Mouse (Mus musculus): Measurements from ENCODE around the gene Msi2. TPM values are rescaled to one million over a fixed set of nuclear protein-coding genes. Genes with fewer than 3 reads are reported as not detected.

Gene Msi2
- polyA plus RNA-seq (2016; fragmentation: Nextera tagmentation; extraction: Ambion mirVana): 20.2 and 22.6 TPM in 2 replicates

GRCm38 (mm10) chr11:88718050-88718765, at the start of gene Msi2:
Gene Msi2 (minus strand): TSS chr11:88718513.
- Histone ChIP-seq H3K27ac (replicated peaks) (peak within 1 kb of the TSS; percentile 97), H3K9me3 (no peaks in the 10 kb centered on the region), H3K27me3 (replicated peaks; ENCODE audit: low read depth, poor library complexity, severe bottlenecking) (no peaks in the 10 kb centered on the region), H3K4me3 (peak within 1 kb of the TSS; percentile 79), H3K4me1 (peaks cover 72% of the 10 kb centered on the region), H3K36me3 (replicated peaks) (peaks cover 21% of the 10 kb centered on the region)
- WGBS: under 1% methylated on average over 69 of the region's 84 CpGs
- peak; percentile 96 for DNase-seq (ENCODE audit: low spot score)

DNA sequence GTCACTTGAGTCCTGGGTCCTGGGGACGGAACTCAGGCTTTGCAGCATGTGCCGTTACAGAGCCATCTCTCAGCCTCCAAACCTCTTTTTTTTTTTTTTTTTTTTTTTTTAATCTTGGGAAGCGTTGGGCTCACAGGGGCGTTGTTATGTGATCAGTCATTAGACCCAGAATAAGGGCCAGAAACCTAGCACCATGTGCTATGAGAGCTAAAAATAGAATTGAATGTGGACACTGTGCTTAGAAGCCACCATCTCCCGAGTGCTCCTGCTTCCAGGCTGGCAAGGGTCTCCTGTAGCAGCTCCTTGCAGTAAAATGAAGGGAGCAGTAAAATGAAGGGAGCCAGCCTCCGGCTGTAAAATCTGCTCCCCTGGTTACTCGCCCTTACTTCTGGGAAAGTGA, 47.3 kb upstream of the Msi2 start:
- Histone ChIP-seq H3K9me3 (no peaks in the 10 kb centered on the region), H3K27ac (replicated peaks) (peak overlapping the region; percentile 27; the same call in 1 of the 2 replicates), H3K4me3 (no peak overlapping the region), H3K4me1 (peaks cover 20% of the 10 kb centered on the region), H3K27me3 (replicated peaks; ENCODE audit: low read depth, poor library complexity, severe bottlenecking) (no peaks in the 10 kb centered on the region), H3K36me3 (replicated peaks) (no peaks in the 10 kb centered on the region)
- DNase-seq (ENCODE audit: low spot score): no peak
- 48% methylated on average over 7 of the region's 7 CpGs for WGBS

DNA sequence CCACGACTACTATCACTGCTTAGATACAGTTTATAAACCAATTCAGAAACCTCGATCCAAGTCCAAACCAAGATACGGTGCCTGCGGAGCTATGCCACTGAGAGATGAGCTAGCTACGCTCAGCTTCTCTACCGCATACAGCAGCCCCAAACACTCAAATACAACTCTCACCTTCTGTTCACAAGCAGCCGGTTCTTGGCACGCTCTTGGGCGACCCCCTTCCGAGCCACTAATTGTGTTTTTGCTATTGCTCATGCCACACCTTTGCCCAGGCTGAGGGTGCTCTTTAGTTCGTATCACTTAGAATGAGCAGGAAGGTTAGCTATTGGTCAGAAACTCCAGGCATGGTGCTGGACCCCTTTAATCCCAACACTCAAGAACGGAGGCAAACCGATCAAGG, 45.1 kb upstream of the Msi2 start:
- 91% methylated on average over 13 of the region's 13 CpGs for WGBS
- DNase-seq (ENCODE audit: low spot score): no peak
- no peaks in the 10 kb centered on the region for H3K36me3 ChIP-seq (replicated peaks)

GRCm38 (mm10) chr11:88759501-88759900, 41.2 kb upstream of the Msi2 start:
- H3K27ac ChIP-seq (replicated peaks): no peak overlapping the region
- H3K4me1 ChIP-seq: peaks cover 21% of the 10 kb centered on the region
- no peak overlapping the region for H3K4me3 ChIP-seq
- no peaks in the 10 kb centered on the region for H3K27me3 ChIP-seq (replicated peaks; ENCODE audit: low read depth, poor library complexity, severe bottlenecking)
- no peak for DNase-seq (ENCODE audit: low spot score)
- H3K36me3 ChIP-seq (replicated peaks): no peaks in the 10 kb centered on the region
- H3K9me3 ChIP-seq: no peaks in the 10 kb centered on the region
- 92% methylated on average over 8 of the region's 8 CpGs for WGBS

More for the DNA sequence above, 45.1 kb upstream of the Msi2 start:
- Histone ChIP-seq H3K9me3 (no peaks in the 10 kb centered on the region), H3K4me3 (no peak overlapping the region), H3K27ac (replicated peaks) (no peak overlapping the region), H3K4me1 (peaks cover 22% of the 10 kb centered on the region), H3K27me3 (replicated peaks; ENCODE audit: low read depth, poor library complexity, severe bottlenecking) (no peaks in the 10 kb centered on the region)

GRCm38 (mm10) chr11:88758402-88758801, 40.1 kb upstream of the Msi2 start:
- H3K4me1 ChIP-seq: peaks cover 16% of the 10 kb centered on the region
- H3K4me3 ChIP-seq: no peak overlapping the region
- 25% methylated on average over 6 of the region's 6 CpGs for WGBS
- no peaks in the 10 kb centered on the region for H3K9me3 ChIP-seq
- no peak overlapping the region for H3K27ac ChIP-seq (replicated peaks)
- no peaks in the 10 kb centered on the region for H3K27me3 ChIP-seq (replicated peaks; ENCODE audit: low read depth, poor library complexity, severe bottlenecking)
- H3K36me3 ChIP-seq (replicated peaks): no peaks in the 10 kb centered on the region
- DNase-seq (ENCODE audit: low spot score): peak; percentile 49

DNA sequence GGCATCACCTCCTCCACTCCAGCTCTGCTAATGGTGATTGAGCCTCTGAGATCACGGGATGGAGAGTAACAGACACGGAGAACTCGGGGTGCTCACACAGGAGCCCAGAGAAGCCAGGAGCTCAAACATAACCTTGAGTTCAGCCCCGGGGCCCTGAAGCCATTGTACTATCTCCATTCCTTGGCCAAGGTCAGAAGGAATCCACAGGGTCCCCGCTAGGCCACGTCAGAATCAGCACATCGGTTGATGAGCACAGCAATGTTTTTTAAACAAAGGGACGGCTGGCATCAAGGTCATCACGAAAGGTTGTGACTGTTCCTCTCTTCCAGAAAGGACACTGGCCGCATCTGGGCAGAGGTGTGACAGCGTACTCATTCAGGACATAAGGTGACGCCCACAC, 27.0 kb upstream of the Msi2 start:
- H3K27ac ChIP-seq (replicated peaks): no peak overlapping the region
- DNase-seq (ENCODE audit: low spot score): no peak
- peaks cover 7% of the 10 kb centered on the region for H3K4me1 ChIP-seq
- WGBS: 84% methylated on average over 12 of the region's 12 CpGs
- H3K36me3 ChIP-seq (replicated peaks): no peaks in the 10 kb centered on the region
- H3K27me3 ChIP-seq (replicated peaks; ENCODE audit: low read depth, poor library complexity, severe bottlenecking): no peaks in the 10 kb centered on the region
- H3K9me3 ChIP-seq: no peaks in the 10 kb centered on the region; the same call in 1 of the 2 replicates
- H3K4me3 ChIP-seq: no peak overlapping the region

DNA sequence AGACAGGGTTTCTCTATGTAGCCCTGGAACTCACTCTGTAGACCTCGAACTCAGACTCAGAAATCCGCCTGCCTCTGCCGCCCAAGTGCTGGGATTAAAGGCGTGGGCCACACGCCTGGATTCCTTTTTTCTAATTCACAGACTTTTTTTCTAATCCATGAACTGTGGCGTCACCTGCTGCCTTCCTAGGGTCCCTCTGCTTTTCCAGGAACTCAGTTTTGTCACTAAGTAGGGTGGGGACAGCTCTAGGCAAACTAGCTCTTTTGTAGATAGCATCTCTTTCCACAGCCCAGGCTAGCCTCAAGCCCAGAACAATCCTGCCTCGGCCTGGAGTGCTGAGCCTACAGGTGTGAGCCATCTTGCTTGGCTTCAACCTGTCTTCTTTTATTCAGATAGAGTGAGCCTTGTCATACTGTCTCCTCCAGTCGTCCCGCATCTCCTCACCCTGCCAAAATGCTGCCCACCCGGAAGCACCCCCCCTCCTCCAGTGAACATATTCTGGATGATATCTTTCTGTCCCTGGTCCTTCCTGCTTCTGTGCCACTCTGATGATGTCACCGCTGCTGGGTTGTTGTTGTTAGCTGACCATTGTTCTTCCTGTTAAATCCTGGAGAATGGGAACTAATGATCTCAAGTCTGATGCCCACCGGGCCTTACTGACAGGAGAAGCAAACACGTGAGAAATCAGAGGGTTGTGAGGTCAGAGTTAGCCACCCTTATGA, 21.4 kb upstream of the Msi2 start:
- Histone ChIP-seq H3K4me3 (no peak overlapping the region), H3K27ac (replicated peaks) (no peak overlapping the region), H3K4me1 (no peaks in the 10 kb centered on the region), H3K9me3 (no peaks in the 10 kb centered on the region), H3K36me3 (replicated peaks) (no peaks in the 10 kb centered on the region), H3K27me3 (replicated peaks; ENCODE audit: low read depth, poor library complexity, severe bottlenecking) (no peaks in the 10 kb centered on the region)
- 90% methylated on average over 13 of the region's 13 CpGs for WGBS
- DNase-seq (ENCODE audit: low spot score): no peak

DNA sequence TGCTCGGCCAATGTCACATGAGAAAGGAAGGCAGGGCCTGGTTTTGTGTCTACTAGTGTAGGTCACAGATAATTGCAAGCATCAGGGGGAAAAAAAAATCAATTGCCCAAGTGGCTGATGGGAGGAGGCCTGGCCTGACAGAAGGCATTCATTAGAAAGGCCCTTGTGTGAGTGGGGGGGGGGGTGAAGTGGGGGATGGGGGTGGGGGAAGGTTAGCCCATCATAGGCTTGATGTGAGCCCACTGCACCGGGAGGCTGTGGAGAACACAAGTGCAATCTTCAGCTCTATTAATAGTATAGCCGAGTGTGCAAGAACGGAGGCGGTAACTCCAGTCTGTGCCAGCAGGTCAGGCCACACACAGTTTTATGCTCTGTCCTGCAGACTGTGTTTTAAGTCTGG, 11.1 kb upstream of the Msi2 start:
- no peaks in the 10 kb centered on the region for H3K36me3 ChIP-seq (replicated peaks)
- H3K9me3 ChIP-seq: no peaks in the 10 kb centered on the region
- no peaks in the 10 kb centered on the region for H3K27me3 ChIP-seq (replicated peaks; ENCODE audit: low read depth, poor library complexity, severe bottlenecking)
- peak; percentile 78 for DNase-seq (ENCODE audit: low spot score)
- H3K4me1 ChIP-seq: peaks cover 40% of the 10 kb centered on the region
- WGBS: 46% methylated on average over 5 of the region's 5 CpGs
- no peak overlapping the region for H3K4me3 ChIP-seq
- peak overlapping the region; percentile 77 for H3K27ac ChIP-seq (replicated peaks)

DNA sequence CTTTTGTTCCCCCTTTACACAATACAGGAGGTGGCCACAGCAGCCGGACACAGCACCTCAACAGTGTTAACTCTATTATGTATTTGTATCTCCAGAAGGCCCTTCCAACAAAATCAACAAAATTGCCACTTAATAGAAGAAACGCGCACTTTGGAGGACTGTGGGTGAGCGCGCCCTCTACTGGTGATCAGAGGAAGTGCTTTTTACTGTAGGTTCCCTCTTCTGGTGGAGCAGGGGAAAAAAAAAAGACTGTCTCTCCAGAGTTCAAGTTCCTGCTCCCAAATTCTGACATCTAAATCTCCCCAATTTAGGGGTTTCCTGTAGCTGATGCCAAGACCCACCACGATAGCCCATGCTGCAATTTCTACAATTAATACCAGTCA, 10.2 kb upstream of the Msi2 start:
- peak; percentile 81 for DNase-seq (ENCODE audit: low spot score)
- WGBS: 4% methylated on average over 6 of the region's 6 CpGs
- peak overlapping the region; percentile 77 for H3K27ac ChIP-seq (replicated peaks)
- no peaks in the 10 kb centered on the region for H3K36me3 ChIP-seq (replicated peaks)
- no peaks in the 10 kb centered on the region for H3K9me3 ChIP-seq
- H3K4me1 ChIP-seq: peaks cover 40% of the 10 kb centered on the region
- peak overlapping the region; percentile 17; the same call in 1 of the 2 replicates for H3K4me3 ChIP-seq
- no peaks in the 10 kb centered on the region for H3K27me3 ChIP-seq (replicated peaks; ENCODE audit: low read depth, poor library complexity, severe bottlenecking)

- H3K36me3 ChIP-seq (replicated peaks): no peaks in the 10 kb centered on the region
- no peaks in the 10 kb centered on the region for H3K27me3 ChIP-seq (replicated peaks; ENCODE audit: low read depth, poor library complexity, severe bottlenecking)
- peak overlapping the region; percentile 77 for H3K27ac ChIP-seq (replicated peaks)
- H3K4me1 ChIP-seq: peaks cover 40% of the 10 kb centered on the region
- WGBS: 47% methylated on average over 20 of the region's 20 CpGs
- peak; percentile 74 for DNase-seq (ENCODE audit: low spot score)
- no peaks in the 10 kb centered on the region for H3K9me3 ChIP-seq
- peak overlapping the region; percentile 17; the same call in 1 of the 2 replicates for H3K4me3 ChIP-seq
These were observed 9.6 kb upstream of the Msi2 start for GRCm38 (mm10) chr11:88727768-88728507.

GRCm38 (mm10) chr11:88721144-88721636, 2.9 kb upstream of the Msi2 start:
- Histone ChIP-seq H3K9me3 (no peaks in the 10 kb centered on the region), H3K27me3 (replicated peaks; ENCODE audit: low read depth, poor library complexity, severe bottlenecking) (no peaks in the 10 kb centered on the region), H3K27ac (replicated peaks) (peak overlapping the region; percentile 40), H3K36me3 (replicated peaks) (no peaks in the 10 kb centered on the region), H3K4me1 (peaks cover 48% of the 10 kb centered on the region), H3K4me3 (no peak overlapping the region)
- no peak for DNase-seq (ENCODE audit: low spot score)
- 59% methylated on average over 10 of the region's 10 CpGs for WGBS

Data from embryonic facial prominence, embryonic 10.5 days (tissue).